In genomic region chr12:69879739-69880138, GRCm38 (mm10) we compare ENCODE assay signal across 12 mouse cellular contexts. TPM values are rescaled to one million over a fixed set of nuclear protein-coding genes. Genes with fewer than 3 reads are reported as not detected.
DNase-seq lines count a peak whose midpoint lies in the region; ATAC-seq lines count a peak whose summit lies in the region.
"Had no signal": no experiment of that assay in that cellular context is flagged by ENCODE, and none has a peak within 500 bp of the region (broad histone marks: within the 10 kb centered on the region; RNA-seq: fewer than 3 reads in every experiment).

No protein-coding gene starts in this region.

- H3K4me2 ChIP-seq in forebrain, embryonic 11.5 days (ENCODE audit: low read depth, low read length, severe bottlenecking): no peak overlapping the region
- 0 out of 2 replicates have a peak overlapping the region, but pooled peaks have one; percentile 18 for H3K4me2 ChIP-seq in kidney, embryonic 16.5 days (replicated peaks; ENCODE audit: low read depth, low read length)
- no peak overlapping the region for H3K4me2 ChIP-seq in midbrain, embryonic 16.5 days (ENCODE audit: low read length)
- H3K4me2 ChIP-seq: hindbrain, embryonic 14.5 days had no signal

- H3K4me3 ChIP-seq in forebrain, embryonic 10.5 days: no peak overlapping the region
- no peak overlapping the region for H3K4me3 ChIP-seq in forebrain, embryonic 11.5 days (ENCODE audit: low read depth, low read length)
- no peak overlapping the region for H3K4me3 ChIP-seq in kidney, embryonic 16.5 days (ENCODE audit: low read length)
- H3K4me3 ChIP-seq in midbrain, embryonic 10.5 days: no peak overlapping the region
- no peak overlapping the region for H3K4me3 ChIP-seq in midbrain, embryonic 16.5 days (ENCODE audit: low read depth, low read length)
- H3K4me3 ChIP-seq: heart, adult 2 months had no signal

- H3K4me1 ChIP-seq in forebrain, embryonic 10.5 days: peaks cover 39% of the 10 kb centered on the region
- peaks cover 9% of the 10 kb centered on the region; the same call in 1 of the 2 replicates for H3K4me1 ChIP-seq in forebrain, embryonic 11.5 days (replicated peaks; ENCODE audit: control insufficient read depth, insufficient read depth, low read length)
- H3K4me1 ChIP-seq in kidney, embryonic 16.5 days (ENCODE audit: insufficient read depth, low read length): peaks cover 46% of the 10 kb centered on the region
- H3K4me1 ChIP-seq in midbrain, embryonic 10.5 days: peaks cover 41% of the 10 kb centered on the region
- peaks cover 13% of the 10 kb centered on the region for H3K4me1 ChIP-seq in midbrain, embryonic 16.5 days (ENCODE audit: control insufficient read depth, insufficient read depth, low read length)

- no peak for DNase-seq in forebrain, embryonic 10.5 days (ENCODE audit: extremely low spot score, low spot score)
- no peak for DNase-seq in forebrain, embryonic 11.5 days (ENCODE audit: low spot score)
- no peak for DNase-seq in kidney, adult 8-10 months
- DNase-seq in midbrain, embryonic 10.5 days (ENCODE audit: low spot score): no peak
- DNase-seq in telencephalon, adult 2 months (ENCODE audit: low read depth, low spot score): peak; percentile 62
- DNase-seq: adrenal gland, postnatal 25 days; heart, adult 2 months; spleen, adult 18-20 months had no signal

- no peaks in the 10 kb centered on the region for H3K9me3 ChIP-seq in forebrain, embryonic 10.5 days
- H3K9me3 ChIP-seq in forebrain, embryonic 11.5 days (ENCODE audit: control insufficient read depth, low read length): no peaks in the 10 kb centered on the region
- H3K9me3 ChIP-seq in kidney, embryonic 16.5 days (ENCODE audit: low read length): no peaks in the 10 kb centered on the region
- no peaks in the 10 kb centered on the region for H3K9me3 ChIP-seq in midbrain, embryonic 10.5 days (replicated peaks)
- no peaks in the 10 kb centered on the region for H3K9me3 ChIP-seq in midbrain, embryonic 16.5 days (replicated peaks; ENCODE audit: control insufficient read depth, low read length, poor library complexity, severe bottlenecking)

- peaks cover 13% of the 10 kb centered on the region for H3K36me3 ChIP-seq in forebrain, embryonic 10.5 days (replicated peaks)
- H3K36me3 ChIP-seq in forebrain, embryonic 11.5 days (ENCODE audit: control insufficient read depth, insufficient read depth, low read length): no peaks in the 10 kb centered on the region
- no peaks in the 10 kb centered on the region for H3K36me3 ChIP-seq in kidney, embryonic 16.5 days (ENCODE audit: insufficient read depth, low read length)
- peaks cover under 1% of the 10 kb centered on the region; the same call in 1 of the 2 replicates for H3K36me3 ChIP-seq in midbrain, embryonic 10.5 days
- no peaks in the 10 kb centered on the region for H3K36me3 ChIP-seq in midbrain, embryonic 16.5 days (ENCODE audit: control insufficient read depth, insufficient read depth, low read length)

- H3K27ac ChIP-seq in forebrain, embryonic 10.5 days: peak overlapping the region; percentile 40; the same call in 1 of the 2 replicates
- H3K27ac ChIP-seq in forebrain, embryonic 11.5 days (ENCODE audit: low read depth, low read length): no peak overlapping the region
- peak overlapping the region; percentile 49 for H3K27ac ChIP-seq in kidney, embryonic 16.5 days (ENCODE audit: low read length)
- peak overlapping the region; percentile 14; the same call in 1 of the 2 replicates for H3K27ac ChIP-seq in midbrain, embryonic 10.5 days (replicated peaks)
- no peak overlapping the region for H3K27ac ChIP-seq in midbrain, embryonic 16.5 days (ENCODE audit: low read length)
- H3K27ac ChIP-seq: heart, adult 2 months; hindbrain, embryonic 14.5 days had no signal

- no peaks in the 10 kb centered on the region for H3K27me3 ChIP-seq in forebrain, embryonic 10.5 days (ENCODE audit: poor library complexity, severe bottlenecking)
- H3K27me3 ChIP-seq in forebrain, embryonic 11.5 days (ENCODE audit: control insufficient read depth, insufficient read depth, low read length): no peaks in the 10 kb centered on the region
- H3K27me3 ChIP-seq in kidney, embryonic 16.5 days (ENCODE audit: insufficient read depth, low read length): no peaks in the 10 kb centered on the region
- H3K27me3 ChIP-seq in midbrain, embryonic 10.5 days (ENCODE audit: low read depth, poor library complexity, severe bottlenecking): no peaks in the 10 kb centered on the region
- H3K27me3 ChIP-seq in midbrain, embryonic 16.5 days (ENCODE audit: control insufficient read depth, insufficient read depth, low read depth, low read length): no peaks in the 10 kb centered on the region

- no peak for ATAC-seq in forebrain, embryonic 11.5 days (replicated peaks; ENCODE audit: low FRiP score)
- ATAC-seq in kidney, embryonic 16.5 days (ENCODE audit: low FRiP score, low TSS enrichment): no peak
- ATAC-seq in midbrain, embryonic 16.5 days: no peak
- no peak for ATAC-seq in inflammation-experienced regulatory T-cells, adult 6 months

- H3K9ac ChIP-seq in forebrain, embryonic 11.5 days (ENCODE audit: low read length): no peak overlapping the region
- no peak overlapping the region for H3K9ac ChIP-seq in kidney, embryonic 16.5 days (replicated peaks; ENCODE audit: low read length)
- H3K9ac ChIP-seq in midbrain, embryonic 16.5 days (ENCODE audit: low read depth, low read length): no peak overlapping the region
- H3K9ac ChIP-seq: hindbrain, embryonic 14.5 days had no signal

- 23% methylated on average over 6 of the region's 6 CpGs for WGBS in forebrain, embryonic 10.5 days
- WGBS in forebrain, embryonic 11.5 days: 21% methylated on average over 6 of the region's 6 CpGs
- 33% methylated on average over 6 of the region's 6 CpGs for WGBS in kidney, embryonic 16.5 days
- 22% methylated on average over 6 of the region's 6 CpGs for WGBS in midbrain, embryonic 10.5 days
- WGBS in midbrain, embryonic 16.5 days: 11% methylated on average over 6 of the region's 6 CpGs

RNA-seq across cellular contexts. Expression of gene Atl1, which starts 12.7 kb away (rescaled TPM):
- polyA plus RNA-seq in forebrain, embryonic 10.5 days (2016; fragmentation: Nextera tagmentation; extraction: Ambion mirVana): 10.0 and 12.7 TPM in 2 replicates
- 29.8 and 32.4 TPM in 2 replicates for polyA plus RNA-seq in forebrain, embryonic 11.5 days (2014; fragmentation: Nextera tagmentation; extraction: Ambion mirVana)
- polyA plus RNA-seq in kidney, embryonic 16.5 days (2015; fragmentation: Nextera tagmentation; extraction: Ambion mirVana): 4.7 and 5.7 TPM in 2 replicates
- polyA plus RNA-seq in midbrain, embryonic 10.5 days (2016; fragmentation: Nextera tagmentation; extraction: Ambion mirVana): 22.1 and 35.0 TPM in 2 replicates
- polyA plus RNA-seq in midbrain, embryonic 16.5 days (2015; fragmentation: Nextera tagmentation; extraction: Ambion mirVana): 171 and 177 TPM in 2 replicates
- polyA plus RNA-seq in inflammation-experienced regulatory T-cells, adult 6 months (2017; shearing (Covaris generic)): under 1 TPM; 0.10 to 0.75 (median 0.42) TPM

RNA-seq across cellular contexts. Expression of gene Map4k5, which starts 13.3 kb away (rescaled TPM):
- 23.5 and 24.6 TPM in 2 replicates for polyA plus RNA-seq in forebrain, embryonic 10.5 days (2016; fragmentation: Nextera tagmentation; extraction: Ambion mirVana)
- polyA plus RNA-seq in forebrain, embryonic 11.5 days (2014; fragmentation: Nextera tagmentation; extraction: Ambion mirVana): 31.4 and 32.7 TPM in 2 replicates
- polyA plus RNA-seq in kidney, embryonic 16.5 days (2015; fragmentation: Nextera tagmentation; extraction: Ambion mirVana): 31.5 and 32.6 TPM in 2 replicates
- 22.1 and 23.5 TPM in 2 replicates for polyA plus RNA-seq in midbrain, embryonic 10.5 days (2016; fragmentation: Nextera tagmentation; extraction: Ambion mirVana)
- 24.1 and 26.2 TPM in 2 replicates for polyA plus RNA-seq in midbrain, embryonic 16.5 days (2015; fragmentation: Nextera tagmentation; extraction: Ambion mirVana)
- 1 to 10 TPM; 1.1 to 4.8 (median 4.6) TPM for polyA plus RNA-seq in inflammation-experienced regulatory T-cells, adult 6 months (2017; shearing (Covaris generic))

Comparison
In these comparisons a context has a peak if more than half of its experiments do, and no peak if none do; other contexts are left out.
1. H3K27ac ChIP-seq: peak in forebrain, embryonic 10.5 days (single experiment), kidney, embryonic 16.5 days (single experiment) and midbrain, embryonic 10.5 days (single experiment); none in forebrain, embryonic 11.5 days (single experiment) and midbrain, embryonic 16.5 days (single experiment).